Mouse (Mus musculus): ENCODE results near the gene Olfr63. TPM values are rescaled to one million over a fixed set of nuclear protein-coding genes. Genes with fewer than 3 reads are reported as not detected.
"Not testable (repeated sequence)": the region's sequence is repeated elsewhere in the genome, so short reads cannot be mapped to it uniquely, and the experiment has no call there.

The Olfr63 gene
- not detected in 2 replicates for total RNA-seq (2015; ENCODE audit: low replicate concordance)
- total RNA-seq (2017; ENCODE audit: low replicate concordance) = not detected in 2 replicates

DNA sequence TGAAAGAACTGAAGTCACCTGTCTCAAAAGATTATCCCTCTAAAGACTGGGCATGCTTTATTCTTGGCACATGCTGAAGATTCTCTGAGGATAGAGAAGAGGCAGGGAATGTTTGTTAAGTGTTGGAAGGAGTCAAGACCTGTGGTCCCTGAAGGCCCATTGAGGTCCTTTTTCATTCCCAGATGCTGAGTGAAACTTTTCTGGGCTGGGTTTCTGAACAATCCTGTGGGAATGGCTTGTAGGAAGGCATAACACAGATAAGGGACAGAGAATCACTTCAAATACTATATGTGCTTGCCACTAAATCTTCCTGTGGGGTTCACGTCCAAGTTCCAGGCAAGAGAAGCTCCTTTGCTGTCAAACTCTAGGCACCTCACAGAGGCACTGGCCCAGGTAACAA, at the start of gene Olfr63:
Gene Olfr63, plus strand, starts transcription at position 301 of the 400 bp plus-strand sequence.
- no peak for ATAC-seq (replicated peaks; ENCODE audit: low FRiP score, poor library complexity, severe bottlenecking)

DNA sequence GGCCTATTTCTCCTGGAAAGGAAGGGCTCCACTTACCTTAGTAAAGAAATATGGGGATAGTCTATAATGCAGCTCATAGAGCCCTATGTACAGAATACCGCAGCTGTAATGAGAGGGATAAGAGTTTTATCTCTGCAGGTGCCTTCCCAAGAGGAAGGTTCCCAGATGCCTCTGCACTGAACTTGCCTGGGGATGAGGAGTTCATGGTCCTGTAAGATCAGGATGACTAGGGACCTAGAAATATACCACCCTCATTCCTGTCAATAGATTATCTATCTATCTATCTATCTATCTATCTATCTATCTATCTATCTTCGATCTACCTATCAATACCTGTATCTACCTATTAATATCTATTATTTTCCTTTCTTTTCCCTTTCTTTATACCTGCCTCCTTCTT, 42.9 kb upstream of the Olfr63 start, which contains the start of gene Olfr1564:
Gene Olfr1564, minus strand, starts transcription at position 101 of the 400 bp plus-strand sequence.
- no peak for ATAC-seq (replicated peaks; ENCODE audit: low FRiP score, poor library complexity, severe bottlenecking)

GRCm38 (mm10) chr17:33236646-33237045, 27.8 kb upstream of the Olfr63 start:
- ATAC-seq (replicated peaks; ENCODE audit: low FRiP score, poor library complexity, severe bottlenecking) = not testable (repeated sequence)

GRCm38 (mm10) chr17:33254530-33255318, 9.8 kb upstream of the Olfr63 start, which contains the start of gene Zfp955a:
TSS of gene Zfp955a (minus strand) at chr17:33255145.
- ATAC-seq (replicated peaks; ENCODE audit: low FRiP score, poor library complexity, severe bottlenecking) = peak; percentile 100

- not testable (repeated sequence) for ATAC-seq (replicated peaks; ENCODE audit: low FRiP score, poor library complexity, severe bottlenecking)
Measured at GRCm38 (mm10) chr17:33255319-33255657, 9.2 kb upstream of the Olfr63 start.

DNA sequence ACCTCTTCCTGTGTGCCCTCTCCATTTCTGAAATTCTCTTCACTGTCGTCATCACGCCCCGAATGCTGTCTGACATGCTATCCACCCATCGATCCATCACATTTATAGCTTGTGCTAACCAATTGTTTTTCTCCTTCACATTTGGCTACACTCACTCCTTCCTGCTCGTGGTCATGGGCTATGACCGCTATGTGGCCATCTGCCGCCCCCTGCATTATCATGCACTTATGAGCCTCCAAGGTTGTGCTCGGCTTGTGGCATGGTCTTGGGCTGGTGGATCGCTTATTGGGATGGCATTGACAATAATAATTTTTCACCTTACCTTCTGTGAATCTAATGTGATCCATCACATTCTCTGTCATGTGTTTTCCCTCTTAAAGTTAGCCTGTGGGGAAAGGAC, 4.4 kb downstream of the Olfr63 start:
- ATAC-seq (replicated peaks; ENCODE audit: low FRiP score, poor library complexity, severe bottlenecking) = no peak

- ATAC-seq (replicated peaks; ENCODE audit: low FRiP score, poor library complexity, severe bottlenecking) = peak; percentile 100
Measured at GRCm38 (mm10) chr17:33289039-33289875, 24.8 kb downstream of the Olfr63 start, which contains the start of gene Zfp955b. TSS of gene Zfp955b (plus strand) at chr17:33289544.

DNA sequence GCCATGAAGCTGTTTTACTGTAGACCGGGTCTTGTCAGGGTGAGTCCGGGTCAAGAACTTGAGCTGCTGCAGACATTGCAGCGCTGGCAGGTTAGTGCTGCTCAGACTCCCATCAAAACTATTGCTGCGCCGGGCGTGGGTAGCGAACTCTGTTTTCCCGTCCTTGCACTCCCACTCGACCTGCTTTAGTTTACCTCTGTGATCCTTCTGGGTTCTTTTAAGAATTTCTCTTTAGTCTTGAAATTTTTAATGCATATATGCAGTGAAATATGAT, 25.3 kb downstream of the Olfr63 start:
- ATAC-seq (replicated peaks; ENCODE audit: low FRiP score, poor library complexity, severe bottlenecking) = peak; percentile 52

Other genes with a start within 250 kb of the Olfr63 start
- gene Zfp763, start 231.3 kb upstream of the Olfr63 start, total RNA-seq (2015; ENCODE audit: low replicate concordance) = 3.5 and 3.6 TPM in 2 replicates
- gene Zfp763, start 231.3 kb upstream of the Olfr63 start, total RNA-seq (2017; ENCODE audit: low replicate concordance) = 2.6 and 4.2 TPM in 2 replicates
- not detected in 2 replicates for gene 4921501E09Rik, start 196.6 kb upstream of the Olfr63 start, total RNA-seq (2015; ENCODE audit: low replicate concordance)
- gene 4921501E09Rik, start 196.6 kb upstream of the Olfr63 start, total RNA-seq (2017; ENCODE audit: low replicate concordance) = not detected in 2 replicates
- 0.21 TPM in 1 of 2 replicates, not detected in the other for gene Zfp563, start 175.4 kb upstream of the Olfr63 start, total RNA-seq (2015; ENCODE audit: low replicate concordance)
- gene Zfp563, start 175.4 kb upstream of the Olfr63 start, total RNA-seq (2017; ENCODE audit: low replicate concordance) = 0.42 and 0.60 TPM in 2 replicates
- not detected in 2 replicates for gene Morc2b, start 125.0 kb upstream of the Olfr63 start, total RNA-seq (2015; ENCODE audit: low replicate concordance)
- not detected in 2 replicates for gene Morc2b, start 125.0 kb upstream of the Olfr63 start, total RNA-seq (2017; ENCODE audit: low replicate concordance)
- gene Olfr55, start 96.2 kb upstream of the Olfr63 start, total RNA-seq (2015; ENCODE audit: low replicate concordance) = not detected in 2 replicates
- gene Olfr55, start 96.2 kb upstream of the Olfr63 start, total RNA-seq (2017; ENCODE audit: low replicate concordance) = not detected in 2 replicates
- not detected in 2 replicates for gene Olfr239, start 73.4 kb upstream of the Olfr63 start, total RNA-seq (2015; ENCODE audit: low replicate concordance)
- not detected in 2 replicates for gene Olfr239, start 73.4 kb upstream of the Olfr63 start, total RNA-seq (2017; ENCODE audit: low replicate concordance)
- gene Olfr1564, start 43.0 kb upstream of the Olfr63 start, total RNA-seq (2015; ENCODE audit: low replicate concordance) = not detected in 2 replicates
- gene Olfr1564, start 43.0 kb upstream of the Olfr63 start, total RNA-seq (2017; ENCODE audit: low replicate concordance) = not detected in 2 replicates
- gene Zfp955a, start 9.5 kb upstream of the Olfr63 start, total RNA-seq (2015; ENCODE audit: low replicate concordance) = 1.2 and 4.6 TPM in 2 replicates
- 2.4 and 4.6 TPM in 2 replicates for gene Zfp955a, start 9.5 kb upstream of the Olfr63 start, total RNA-seq (2017; ENCODE audit: low replicate concordance)
- gene Zfp955b, start 24.9 kb downstream of the Olfr63 start, total RNA-seq (2015; ENCODE audit: low replicate concordance) = 0.38 and 0.42 TPM in 2 replicates
- 0.60 and 2.6 TPM in 2 replicates for gene Zfp955b, start 24.9 kb downstream of the Olfr63 start, total RNA-seq (2017; ENCODE audit: low replicate concordance)
- 6.0 and 6.1 TPM in 2 replicates for gene Zfp81, start 94.2 kb downstream of the Olfr63 start, total RNA-seq (2015; ENCODE audit: low replicate concordance)
- gene Zfp81, start 94.2 kb downstream of the Olfr63 start, total RNA-seq (2017; ENCODE audit: low replicate concordance) = 2.5 and 5.0 TPM in 2 replicates
- gene Zfp101, start 130.0 kb downstream of the Olfr63 start, total RNA-seq (2015; ENCODE audit: low replicate concordance) = 21.5 and 26.3 TPM in 2 replicates
- gene Zfp101, start 130.0 kb downstream of the Olfr63 start, total RNA-seq (2017; ENCODE audit: low replicate concordance) = 36.5 and 48.1 TPM in 2 replicates
- gene Actl9, start 168.2 kb downstream of the Olfr63 start, total RNA-seq (2015; ENCODE audit: low replicate concordance) = not detected in 2 replicates
- not detected in 2 replicates for gene Actl9, start 168.2 kb downstream of the Olfr63 start, total RNA-seq (2017; ENCODE audit: low replicate concordance)